Mouse (Mus musculus) brown adipose tissue, adult 24 weeks (tissue): Measurements from ENCODE around the gene Il5ra. TPM values are rescaled to one million over a fixed set of nuclear protein-coding genes. Genes with fewer than 3 reads are reported as not detected.

Experiments
- H3K27ac ChIP-seq: fragments of 200-500 bp; replicated peaks from 2 replicates; pipeline ENCODE4 v1.5.1; 2012; ENCODE audit warnings: low read depth, mild to moderate bottlenecking, low read length
- H3K4me1 ChIP-seq: fragments of 200-500 bp; 2 replicates; pipeline ENCODE4 v1.6.1; 2012; ENCODE audit warnings: low read length, mixed read lengths; ENCODE audit not compliant: control insufficient read depth, insufficient read depth, insufficient read length
- H3K4me3 ChIP-seq: fragments of 200-500 bp; 2 replicates; pipeline ENCODE4 v1.5.1; 2012; ENCODE audit warnings: low read depth, mild to moderate bottlenecking, low read length, moderate library complexity; ENCODE audit not compliant: insufficient read depth
- polyA plus RNA-seq: library from polyadenylated mRNA; stranded (reverse); fragments of >200 nt; gene quantifications from 2 replicates; pipeline ENCODE4 v1.2.4, GENCODE M21; 2012; ENCODE audit not compliant: missing spikeins, insufficient read depth, insufficient read length

The Il5ra gene
- polyA plus RNA-seq, 1 experiment = not detected

DNA sequence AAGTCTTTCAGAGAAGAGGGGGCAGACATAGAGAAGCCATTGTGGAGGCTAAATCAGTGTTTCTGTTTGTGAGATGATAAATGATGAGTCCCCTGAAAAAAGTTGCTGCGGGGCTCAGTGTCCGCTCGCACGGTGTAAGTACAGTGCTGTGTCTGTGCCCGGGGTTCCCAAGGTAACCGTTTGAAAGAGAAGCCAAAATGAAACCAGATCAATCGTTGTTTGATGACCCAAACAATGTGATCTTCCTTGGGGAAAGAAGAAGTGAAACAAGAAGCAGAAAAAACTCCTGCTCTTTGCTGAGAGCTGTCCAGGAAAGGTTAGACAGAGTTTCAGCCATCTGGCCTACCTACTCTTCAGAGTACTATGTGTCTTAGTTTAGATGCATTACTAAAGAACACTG, 1.5 kb upstream of the Il5ra start:
- Histone ChIP-seq H3K27ac (no peak overlapping the region), H3K4me1 (no peaks in the 10 kb centered on the region), H3K4me3 (no peak overlapping the region)

DNA sequence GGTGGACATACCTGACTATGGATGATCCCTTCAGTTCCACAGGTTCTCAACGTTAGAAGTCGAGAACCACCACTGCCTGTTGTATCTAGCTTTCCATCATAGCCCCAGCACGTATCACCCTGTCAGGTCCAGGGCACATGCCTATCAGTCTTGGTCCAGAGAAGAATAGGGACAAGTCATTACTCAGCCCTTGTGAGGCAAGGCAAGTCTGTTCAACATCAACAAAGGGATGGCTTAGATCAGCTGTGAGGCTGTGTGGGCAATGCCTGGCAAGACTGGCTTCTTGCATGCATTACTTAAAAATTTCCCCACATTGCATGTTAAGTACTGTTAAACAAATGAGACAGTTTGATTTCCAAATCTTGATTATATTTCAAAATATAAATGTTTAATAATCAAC, 1.0 kb downstream of the Il5ra start:
- H3K27ac ChIP-seq = no peak overlapping the region
- no peak overlapping the region for H3K4me3 ChIP-seq
- H3K4me1 ChIP-seq = no peaks in the 10 kb centered on the region

DNA sequence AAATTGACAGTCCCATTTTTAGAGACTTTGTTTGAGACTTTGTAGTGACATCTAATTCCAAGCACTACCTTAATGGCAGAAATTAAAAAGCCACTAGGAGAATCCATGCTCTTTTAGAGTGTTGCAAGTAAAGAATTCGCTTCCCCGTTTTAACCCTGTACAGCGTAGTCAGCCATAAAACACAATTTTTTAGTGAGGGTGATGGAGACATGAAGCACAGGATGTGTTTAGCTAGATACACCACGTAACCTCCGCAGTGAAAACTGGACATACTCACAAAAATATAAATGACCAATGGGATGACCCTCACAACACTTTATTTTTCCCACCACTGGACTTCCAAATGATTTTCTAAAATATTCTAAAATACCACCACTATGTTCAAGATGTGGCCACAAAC, 1.6 kb downstream of the Il5ra start:
- Histone ChIP-seq H3K4me3 (no peak overlapping the region), H3K27ac (no peak overlapping the region), H3K4me1 (no peaks in the 10 kb centered on the region)

DNA sequence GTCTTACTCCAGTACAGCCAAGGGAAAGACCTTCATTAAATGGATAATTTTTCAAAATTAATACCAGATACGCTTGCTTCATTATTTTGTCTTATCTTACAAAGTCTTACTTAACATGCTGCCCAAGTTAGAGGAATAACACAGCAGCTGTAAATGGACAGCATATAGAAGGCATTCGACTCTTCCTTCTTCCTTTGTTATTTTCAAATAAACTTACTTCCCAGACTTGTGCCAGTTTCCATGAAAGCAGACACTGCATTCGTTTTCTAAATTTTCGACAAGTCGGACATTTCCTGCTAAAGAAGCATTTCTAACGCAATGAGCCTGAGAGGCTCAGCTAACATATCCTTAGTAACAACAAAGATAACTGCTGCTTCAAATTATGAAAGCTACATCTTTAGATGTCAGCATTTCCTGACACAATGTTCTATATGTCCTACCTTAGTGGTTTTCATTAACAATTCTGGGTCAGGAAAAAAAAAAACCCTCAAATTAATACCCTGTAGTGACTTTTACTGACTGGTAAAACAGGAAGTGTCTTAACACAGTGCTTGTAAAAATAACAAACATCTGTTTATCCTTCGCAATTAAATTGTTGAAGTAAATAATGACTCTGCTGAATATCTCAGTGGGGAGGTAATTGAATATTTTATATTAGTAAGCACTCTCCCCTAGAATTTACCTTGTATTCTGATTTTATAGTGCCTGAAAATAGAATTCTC, 3.0 kb downstream of the Il5ra start:
- Histone ChIP-seq H3K27ac (no peak overlapping the region), H3K4me3 (no peak overlapping the region), H3K4me1 (no peaks in the 10 kb centered on the region)

DNA sequence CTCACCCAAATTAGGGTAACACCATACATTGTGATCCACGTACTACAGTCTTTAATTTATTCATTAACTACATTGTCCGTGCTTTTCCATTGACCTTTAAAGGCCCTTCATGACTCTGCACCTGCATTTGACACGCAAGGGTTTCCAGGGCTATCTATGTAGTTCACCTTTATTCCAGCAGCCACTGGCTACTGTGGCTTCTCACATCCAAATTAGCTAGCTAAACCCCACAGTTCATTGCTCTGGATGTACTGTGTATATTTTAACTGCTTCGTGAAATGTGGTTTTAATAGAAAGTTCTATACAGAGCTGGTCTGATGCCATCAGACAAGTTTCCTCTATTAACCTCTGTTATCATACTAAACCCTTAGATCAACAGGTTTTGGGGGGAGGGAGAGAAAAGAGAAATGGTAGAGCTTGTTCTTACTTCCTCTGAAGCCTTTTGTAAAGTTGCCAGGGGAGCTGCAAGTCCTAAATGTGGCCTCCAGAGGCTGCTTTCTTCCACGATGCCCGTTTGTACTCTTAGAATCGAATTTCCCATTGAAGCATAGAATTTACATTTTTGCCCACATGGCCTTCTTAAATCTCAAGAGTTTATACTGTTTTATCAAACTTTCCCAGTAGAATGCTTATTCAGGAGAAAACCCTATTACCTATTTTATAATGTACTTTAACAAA, 5.1 kb downstream of the Il5ra start:
- no peak overlapping the region for H3K4me3 ChIP-seq
- H3K27ac ChIP-seq = no peak overlapping the region
- H3K4me1 ChIP-seq = no peaks in the 10 kb centered on the region

DNA sequence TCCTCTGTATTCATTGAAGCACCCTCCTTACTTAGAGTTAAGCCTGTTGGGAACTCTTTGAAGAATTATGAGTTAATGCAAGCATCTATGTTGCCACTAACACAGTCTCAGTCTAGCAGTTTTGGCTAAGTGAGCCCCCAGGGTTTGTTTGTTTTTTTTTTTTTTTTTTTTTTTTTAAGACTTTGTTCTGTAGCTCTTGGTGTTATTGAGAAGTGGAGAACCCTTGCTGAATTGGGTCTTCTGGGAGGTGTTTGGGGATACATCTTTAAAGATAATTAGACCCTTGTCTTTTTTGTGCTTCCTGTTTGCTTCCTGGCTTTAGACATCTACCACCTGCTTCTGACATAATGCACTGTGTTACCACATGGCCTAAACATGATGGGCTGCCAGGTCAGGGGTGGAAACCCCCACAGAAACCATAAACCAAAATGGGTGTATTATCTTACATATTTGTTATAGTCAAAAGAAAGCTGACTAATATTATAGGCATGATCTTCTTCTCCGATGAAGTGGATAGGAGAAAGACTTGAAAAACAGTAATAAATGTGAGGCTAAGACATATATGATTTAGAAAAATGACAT, 8.5 kb downstream of the Il5ra start:
- H3K4me3 ChIP-seq = no peak overlapping the region
- H3K27ac ChIP-seq = no peak overlapping the region
- H3K4me1 ChIP-seq = no peaks in the 10 kb centered on the region

DNA sequence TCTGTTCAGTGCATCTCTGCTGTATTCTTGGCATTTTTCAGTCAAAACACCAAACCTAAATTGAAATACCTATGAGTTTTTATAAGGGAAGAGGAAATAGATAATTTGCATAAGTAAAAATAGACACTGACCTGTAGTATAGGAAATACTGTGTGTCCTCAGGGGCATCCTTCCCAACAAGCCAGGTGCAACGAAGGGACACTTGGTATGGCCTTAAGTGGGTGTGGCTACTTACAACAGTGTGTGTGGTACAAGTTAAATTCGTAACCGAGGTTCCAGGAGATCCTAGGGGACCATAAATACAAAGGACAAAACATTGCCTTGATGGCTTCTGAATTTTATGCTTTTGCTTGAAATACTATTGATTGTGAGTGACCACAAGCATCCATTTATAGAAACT, 10.6 kb downstream of the Il5ra start:
- Histone ChIP-seq H3K4me3 (no peak overlapping the region), H3K4me1 (no peaks in the 10 kb centered on the region), H3K27ac (no peak overlapping the region)

DNA sequence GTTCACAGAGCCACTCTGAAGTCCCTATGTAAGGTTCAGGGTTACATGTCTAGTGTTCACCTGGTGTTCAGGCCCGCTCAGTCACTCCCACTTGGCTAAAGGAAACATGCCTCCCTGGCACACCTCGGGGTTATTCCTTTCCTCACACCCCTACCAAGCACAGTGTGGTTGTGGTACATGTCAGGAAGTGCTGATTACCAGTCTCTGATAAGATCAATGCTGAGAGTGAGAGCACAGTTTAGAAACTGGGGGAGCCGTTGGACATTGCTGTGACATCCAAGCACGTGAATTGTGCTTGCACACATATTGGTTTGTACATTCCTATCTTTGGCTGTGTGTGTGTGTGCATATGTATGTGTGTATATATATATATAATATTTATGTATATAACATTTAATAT, 16.3 kb downstream of the Il5ra start:
- Histone ChIP-seq H3K27ac (no peak overlapping the region), H3K4me3 (no peak overlapping the region), H3K4me1 (no peaks in the 10 kb centered on the region)

DNA sequence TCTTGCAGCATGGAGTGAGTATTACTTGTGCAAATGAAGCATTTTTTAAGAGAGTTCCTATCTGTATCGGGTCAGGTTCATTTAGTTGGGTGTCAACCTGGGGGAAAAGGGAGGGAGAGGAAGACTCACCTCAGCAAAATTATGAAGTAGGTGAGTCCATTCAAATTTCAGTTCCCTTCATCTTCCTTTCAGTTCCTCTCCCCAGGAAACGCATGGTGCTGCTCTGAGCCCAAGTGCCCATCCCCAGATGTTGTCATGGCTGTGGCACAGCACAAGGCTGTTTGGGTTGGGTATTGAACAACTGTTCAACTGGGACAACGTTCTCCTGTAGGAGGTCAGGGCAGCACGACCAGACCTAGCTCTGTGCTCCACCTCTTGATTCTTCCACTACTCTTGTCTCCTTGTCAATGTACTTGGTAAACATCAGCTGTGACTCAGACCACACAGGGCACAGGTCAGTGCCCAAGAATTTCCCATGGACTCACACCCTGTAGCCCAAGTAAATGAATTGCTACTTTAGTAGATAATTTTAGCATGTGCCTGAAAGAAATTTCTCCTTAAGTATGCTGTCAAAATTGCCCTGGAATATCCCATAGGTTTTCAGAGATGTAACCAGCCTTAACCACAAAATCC, 19.0 kb downstream of the Il5ra start:
- Histone ChIP-seq H3K27ac (no peak overlapping the region), H3K4me3 (no peak overlapping the region), H3K4me1 (no peaks in the 10 kb centered on the region)

DNA sequence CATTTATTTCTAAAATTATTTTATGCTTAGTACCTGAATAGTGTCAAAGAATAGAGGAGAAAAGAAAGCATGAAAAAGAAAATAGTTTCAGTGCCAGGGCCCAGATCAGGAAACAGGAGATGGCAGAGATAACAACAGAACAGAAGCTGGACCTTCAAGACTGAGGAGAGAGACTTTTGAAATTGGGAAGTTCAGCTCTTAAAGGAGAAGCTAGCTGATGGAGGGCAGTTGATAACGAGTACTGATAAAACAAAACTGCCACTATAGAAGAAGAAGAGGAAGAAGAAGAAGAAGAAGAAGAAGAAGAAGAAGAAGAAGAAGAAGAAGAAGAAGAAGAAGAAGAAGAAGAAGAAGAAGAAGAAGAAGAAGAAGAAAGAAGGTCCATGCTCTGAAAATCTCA, 21.1 kb downstream of the Il5ra start:
- no peaks in the 10 kb centered on the region for H3K4me1 ChIP-seq
- no peak overlapping the region for H3K27ac ChIP-seq
- no peak overlapping the region for H3K4me3 ChIP-seq

DNA sequence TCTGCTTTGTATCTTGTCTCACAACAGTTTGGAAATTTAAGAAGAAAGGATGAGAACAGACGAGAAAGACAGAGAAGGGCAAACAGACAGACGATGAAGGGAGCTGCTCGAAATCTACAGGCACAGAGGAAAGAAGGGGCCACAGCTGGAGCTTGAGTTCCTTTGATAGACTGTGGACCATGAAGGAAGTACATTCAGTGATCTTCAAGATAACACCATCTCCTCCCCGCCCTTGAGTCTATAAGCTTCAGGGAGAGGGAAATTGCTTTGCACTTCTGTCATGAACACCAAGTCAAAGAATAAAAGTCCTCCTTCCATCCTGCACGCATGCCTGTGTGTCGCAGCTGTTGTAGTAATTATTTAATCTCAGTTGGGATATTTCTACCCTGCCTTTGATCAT, 22.8 kb downstream of the Il5ra start:
- Histone ChIP-seq H3K27ac (no peak overlapping the region), H3K4me3 (no peak overlapping the region), H3K4me1 (no peaks in the 10 kb centered on the region)

DNA sequence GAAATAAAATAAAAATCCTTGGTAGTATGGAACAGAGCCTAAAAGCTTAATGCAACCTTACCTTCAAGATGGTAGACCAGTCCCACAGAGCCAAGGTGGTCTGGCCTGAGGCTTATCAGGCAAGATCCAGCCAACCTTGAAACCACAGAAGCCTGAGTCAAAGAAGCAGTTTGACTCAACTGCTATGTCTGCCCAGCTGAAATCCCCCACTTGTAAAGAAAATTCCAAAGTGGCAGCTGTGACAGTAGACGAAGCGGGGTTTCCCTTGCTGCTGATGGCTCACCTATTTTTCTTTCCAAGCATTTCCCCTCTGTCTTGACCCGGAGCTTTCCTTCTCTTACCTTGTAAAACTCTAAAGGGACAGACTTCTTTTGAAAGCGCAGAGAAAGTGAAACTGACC, 23.2 kb downstream of the Il5ra start:
- no peaks in the 10 kb centered on the region for H3K4me1 ChIP-seq
- no peak overlapping the region for H3K27ac ChIP-seq
- H3K4me3 ChIP-seq = no peak overlapping the region

DNA sequence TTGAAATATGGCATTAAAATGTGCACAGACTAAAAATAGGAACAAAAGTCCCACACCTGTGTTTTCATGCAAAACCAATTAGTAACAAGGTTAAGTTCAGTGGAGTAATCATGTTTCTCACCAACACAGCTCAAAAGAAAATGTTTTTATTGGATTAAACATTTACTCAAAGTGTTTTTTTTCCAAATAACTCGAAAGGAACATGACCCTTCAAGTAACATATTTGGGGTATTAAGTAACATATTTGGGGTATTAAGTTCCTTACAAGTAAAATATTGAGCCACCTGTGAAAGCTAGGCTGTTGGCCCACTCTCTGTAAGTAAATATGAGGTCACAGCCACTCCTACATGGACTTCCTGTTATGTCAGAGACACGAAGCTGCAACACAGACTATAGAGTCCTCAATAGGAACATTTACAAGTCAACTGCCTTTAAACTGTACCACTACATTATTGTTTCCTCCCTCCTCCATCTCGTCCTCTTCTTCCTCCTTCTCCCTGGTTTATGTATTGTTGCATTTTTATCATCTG, 43.3 kb downstream of the Il5ra start:
- no peaks in the 10 kb centered on the region for H3K4me1 ChIP-seq
- no peak overlapping the region for H3K27ac ChIP-seq

DNA sequence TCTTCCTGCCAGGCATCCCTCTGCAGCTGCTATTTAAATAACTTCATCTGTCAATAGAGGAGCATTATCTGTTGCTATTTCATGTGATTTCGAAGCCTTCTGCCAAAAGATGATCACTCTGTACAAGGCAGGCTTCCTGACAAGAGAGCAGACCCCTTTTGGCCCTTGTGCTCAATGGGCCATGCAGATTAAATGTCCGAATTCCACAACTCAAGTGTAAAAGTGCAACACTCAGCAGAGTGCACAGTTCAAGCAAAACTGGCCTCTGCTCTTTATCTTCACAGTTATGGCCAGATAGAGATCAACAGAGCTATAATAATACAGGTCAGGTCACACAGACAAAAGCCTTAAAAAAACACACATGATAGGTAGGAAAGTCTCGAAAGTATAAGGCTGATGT, 46.9 kb downstream of the Il5ra start:
- H3K27ac ChIP-seq = no peak overlapping the region
- H3K4me3 ChIP-seq = no peak overlapping the region
- H3K4me1 ChIP-seq = no peaks in the 10 kb centered on the region

More for the DNA sequence above, 43.3 kb downstream of the Il5ra start:
- H3K4me3 ChIP-seq = no peak overlapping the region

DNA sequence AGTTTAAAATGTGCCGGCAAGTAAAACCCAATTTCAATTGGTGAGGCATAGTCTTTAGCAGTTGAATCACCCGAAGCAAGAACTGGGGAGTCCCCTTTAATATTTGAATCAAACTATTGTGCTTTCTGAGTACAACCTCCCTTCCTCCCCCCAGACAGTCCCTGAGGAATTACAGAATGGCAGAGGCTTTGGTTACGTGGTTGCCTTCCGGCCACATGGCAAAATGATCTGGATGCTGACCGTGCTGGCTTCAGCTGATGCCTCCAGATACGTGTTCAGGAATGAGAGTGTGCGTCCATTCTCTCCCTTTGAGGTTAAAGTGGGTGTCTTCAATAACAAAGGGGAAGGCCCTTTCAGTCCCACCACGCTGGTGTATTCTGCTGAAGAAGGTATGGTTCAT, 73.3 kb downstream of the Il5ra start:
- no peaks in the 10 kb centered on the region for H3K4me1 ChIP-seq
- no peak overlapping the region for H3K4me3 ChIP-seq
- H3K27ac ChIP-seq = no peak overlapping the region
